Mouse (Mus musculus) hindbrain, embryonic 12.5 days (tissue): ENCODE measurements around the gene Tmem56. TPM values are rescaled to one million over a fixed set of nuclear protein-coding genes. Genes with fewer than 3 reads are reported as not detected.

Source experiments
- ATAC-seq: fragments of 200-750 bp; cut with Nextera tagmentation; 2 replicates; pipeline ENCODE4 v1.8.0; 2017; ENCODE audit warnings: moderate TSS enrichment; ENCODE audit not compliant: low FRiP score
- H3K27ac ChIP-seq: fragments of 300-500 bp; sonication (generic); 2 replicates; pipeline ENCODE4 v1.5.1; 2016; ENCODE audit warnings: mild to moderate bottlenecking
- H3K27me3 ChIP-seq: fragments of 300-500 bp; sonication (generic); 2 replicates; pipeline ENCODE4 v1.6.1; 2016; ENCODE audit warnings: mild to moderate bottlenecking
- H3K36me3 ChIP-seq: fragments of 300-500 bp; sonication (generic); 2 replicates; pipeline ENCODE4 v1.6.1; 2016; ENCODE audit warnings: mild to moderate bottlenecking
- H3K4me1 ChIP-seq: fragments of 300-500 bp; sonication (generic); 2 replicates; pipeline ENCODE4 v1.6.1; 2016
- H3K4me2 ChIP-seq: fragments of 300-500 bp; sonication (generic); replicated peaks from 2 replicates; pipeline ENCODE4 v1.6.1; 2016; ENCODE audit warnings: mild to moderate bottlenecking
- H3K4me3 ChIP-seq: fragments of 300-500 bp; sonication (generic); 2 replicates; pipeline ENCODE4 v1.5.1; 2016; ENCODE audit warnings: mild to moderate bottlenecking
- H3K9ac ChIP-seq: fragments of 300-500 bp; sonication (generic); 2 replicates; pipeline ENCODE4 v1.6.1; 2016; ENCODE audit warnings: mild to moderate bottlenecking, moderate library complexity
- H3K9me3 ChIP-seq: fragments of 300-500 bp; sonication (generic); replicated peaks from 2 replicates; pipeline ENCODE4 v1.6.1; 2016; ENCODE audit warnings: mild to moderate bottlenecking
- WGBS: fragments of 180-500 bp; shearing (Covaris S2); methylation state at CpG from one replicate; pipeline ENCODE4 v1.1.7; 2016; 5-methylcytosine and 5-hydroxymethylcytosine counted together
- polyA plus RNA-seq: library from polyadenylated mRNA; unstranded; fragments of >200 nt; fragmentation: Nextera tagmentation; extraction: Ambion mirVana; gene quantifications from 2 replicates; pipeline ENCODE4 v1.2.1, GENCODE M21; 2016

Gene Tmem56
- polyA plus RNA-seq, 1 experiment from 2014 or later: 1.2 TPM

DNA sequence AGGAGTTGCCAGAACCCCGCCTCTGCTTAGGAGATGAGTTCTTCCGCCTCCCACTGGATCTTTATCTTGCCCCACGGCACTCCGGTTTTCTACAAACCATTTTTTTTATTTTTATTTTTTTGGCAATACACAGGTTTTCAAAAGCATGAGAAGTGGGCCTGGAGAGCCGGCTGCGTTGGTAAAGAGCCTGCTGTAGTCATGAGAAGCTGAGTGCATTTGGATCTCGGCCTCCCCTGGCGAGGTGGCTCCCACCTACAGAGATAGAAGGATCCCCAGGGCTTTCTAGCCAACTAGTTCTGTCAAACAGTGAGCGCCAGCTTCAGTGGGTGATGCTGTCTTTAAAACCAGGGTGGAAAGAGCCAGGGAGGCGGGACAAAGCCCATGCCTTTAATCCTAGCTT is 25.5 kb downstream of the Tmem56 start:
- Histone ChIP-seq H3K4me3 (no peak overlapping the region), H3K9ac (no peak overlapping the region), H3K27ac (no peak overlapping the region), H3K4me2 (no peak overlapping the region), H3K36me3 (no peaks in the 10 kb centered on the region), H3K4me1 (no peaks in the 10 kb centered on the region), H3K9me3 (no peaks in the 10 kb centered on the region), H3K27me3 (peaks cover 31% of the 10 kb centered on the region)
- no peak for ATAC-seq
- 77% methylated on average over 10 of the region's 10 CpGs for WGBS

DNA sequence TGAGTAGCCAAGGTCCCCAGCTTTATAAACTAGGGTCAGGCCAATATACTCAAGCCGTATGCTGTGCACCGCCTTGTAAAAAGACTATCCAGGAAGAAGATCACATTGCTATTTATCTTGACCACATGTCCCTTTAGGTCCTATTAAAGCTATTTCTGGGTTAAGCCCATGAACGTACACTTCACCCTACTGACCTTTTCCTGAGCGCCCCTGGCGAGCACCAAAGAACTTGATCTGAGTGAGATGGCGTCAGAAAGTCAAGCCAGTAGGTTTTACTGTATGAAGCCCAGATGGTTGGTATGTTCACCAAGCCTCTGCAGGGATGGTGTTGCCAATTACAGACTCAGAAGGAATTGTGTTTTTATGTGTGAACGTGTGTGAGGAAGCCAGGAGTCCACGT is 26.8 kb downstream of the Tmem56 start:
- WGBS: 83% methylated on average over 8 of the region's 8 CpGs
- H3K27me3 ChIP-seq: peaks cover 21% of the 10 kb centered on the region

DNA sequence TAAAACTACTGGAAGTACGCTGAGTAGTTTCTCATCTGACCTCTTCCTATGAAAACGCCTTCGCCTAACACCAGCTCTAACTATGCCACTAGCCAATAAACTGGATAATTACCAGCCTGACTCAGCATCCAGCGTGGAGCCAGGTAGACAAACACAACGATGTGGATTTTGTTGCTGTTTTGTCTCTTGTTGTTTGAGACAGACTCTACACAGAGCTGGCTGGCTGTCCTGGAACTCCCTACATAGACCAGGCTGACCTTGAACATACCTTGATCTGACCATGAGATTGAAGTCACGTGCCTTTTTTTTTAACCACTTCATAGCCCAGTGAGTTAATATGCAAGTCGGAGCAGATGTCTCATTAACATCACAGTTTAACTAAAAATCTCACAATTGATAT is 27.4 kb downstream of the Tmem56 start:
- no peaks in the 10 kb centered on the region for H3K36me3 ChIP-seq
- 91% methylated on average over 7 of the region's 7 CpGs for WGBS
- H3K4me3 ChIP-seq: no peak overlapping the region
- no peak overlapping the region for H3K4me2 ChIP-seq
- H3K27ac ChIP-seq: no peak overlapping the region
- no peak overlapping the region for H3K9ac ChIP-seq
- no peaks in the 10 kb centered on the region for H3K4me1 ChIP-seq
- peaks cover 15% of the 10 kb centered on the region for H3K27me3 ChIP-seq
- H3K9me3 ChIP-seq: no peaks in the 10 kb centered on the region
- no peak for ATAC-seq

More for the DNA sequence above, 26.8 kb downstream of the Tmem56 start:
- Histone ChIP-seq H3K4me2 (no peak overlapping the region), H3K4me1 (no peaks in the 10 kb centered on the region), H3K36me3 (no peaks in the 10 kb centered on the region), H3K4me3 (no peak overlapping the region), H3K9ac (no peak overlapping the region), H3K9me3 (no peaks in the 10 kb centered on the region), H3K27ac (no peak overlapping the region)
- no peak for ATAC-seq

DNA sequence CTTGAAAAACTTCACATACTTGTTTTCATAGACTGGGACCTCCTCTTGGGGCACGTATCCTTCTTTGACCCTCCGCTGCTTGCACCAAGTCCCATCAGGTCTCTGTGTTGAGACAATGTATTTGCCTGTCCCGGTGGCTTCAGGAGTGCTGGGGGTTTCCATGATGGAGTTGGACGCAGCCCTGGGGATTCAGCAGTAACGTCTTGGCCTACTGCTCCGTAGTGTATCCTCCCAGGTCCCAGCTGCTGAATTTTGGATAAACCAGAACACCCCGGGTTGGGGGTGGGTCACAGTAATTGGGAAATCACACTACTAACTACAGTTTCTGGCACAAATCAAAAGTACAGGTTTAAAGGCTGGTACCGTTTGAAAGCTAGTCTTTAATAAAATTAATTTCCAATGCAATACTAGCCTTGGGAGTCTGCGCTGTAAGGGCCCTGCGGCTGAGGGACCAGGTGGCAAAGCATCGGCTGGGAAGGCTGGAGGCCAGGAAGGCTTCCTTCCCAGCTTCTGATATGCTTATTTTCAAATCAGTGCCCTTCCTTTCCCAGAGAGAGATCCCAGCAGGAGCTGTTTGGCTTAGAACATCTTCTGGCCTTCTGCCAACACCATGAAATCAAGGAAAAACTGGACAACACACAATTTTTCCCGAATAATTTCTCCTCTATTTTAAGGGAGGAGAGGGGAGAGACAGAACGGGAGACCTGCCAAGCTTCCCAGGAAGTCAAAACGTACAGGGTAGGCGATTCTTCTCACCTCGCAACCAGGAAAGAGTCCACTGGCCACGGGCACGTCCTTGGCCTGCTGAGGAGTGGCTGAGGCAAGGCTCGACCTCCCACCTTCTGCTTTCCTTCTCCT is 32.1 kb downstream of the Tmem56 start:
- Histone ChIP-seq H3K9ac (no peak overlapping the region), H3K4me3 (no peak overlapping the region), H3K36me3 (no peaks in the 10 kb centered on the region), H3K27me3 (no peaks in the 10 kb centered on the region), H3K4me1 (no peaks in the 10 kb centered on the region), H3K27ac (no peak overlapping the region), H3K4me2 (no peak overlapping the region), H3K9me3 (no peaks in the 10 kb centered on the region)
- no peak for ATAC-seq
- WGBS: 80% methylated on average over 19 of the region's 19 CpGs

DNA sequence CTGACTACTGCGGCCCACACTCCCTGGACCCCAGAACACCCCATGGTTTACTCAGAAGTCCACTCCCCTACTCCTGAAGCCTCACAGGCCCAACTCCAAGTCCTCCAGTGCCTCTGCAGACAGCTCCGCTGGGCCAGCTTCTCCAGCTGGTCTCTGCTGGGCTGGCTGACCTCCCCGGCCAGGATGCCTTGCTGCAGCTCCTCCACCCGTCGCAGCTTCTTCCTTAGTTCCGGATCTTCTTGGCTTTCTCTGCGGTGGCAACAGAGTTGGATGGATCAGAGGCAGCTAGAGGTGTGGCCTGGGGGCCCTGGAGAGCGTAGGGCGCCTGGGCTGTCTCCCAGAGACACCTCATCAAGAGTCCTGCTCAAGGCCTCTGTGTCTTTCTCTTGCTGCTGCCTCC is 32.9 kb downstream of the Tmem56 start:
- Histone ChIP-seq H3K4me1 (no peaks in the 10 kb centered on the region), H3K27ac (no peak overlapping the region), H3K9me3 (no peaks in the 10 kb centered on the region), H3K4me3 (no peak overlapping the region), H3K36me3 (no peaks in the 10 kb centered on the region), H3K9ac (no peak overlapping the region), H3K27me3 (no peaks in the 10 kb centered on the region), H3K4me2 (no peak overlapping the region)
- WGBS: 92% methylated on average over 9 of the region's 9 CpGs
- ATAC-seq: no peak

DNA sequence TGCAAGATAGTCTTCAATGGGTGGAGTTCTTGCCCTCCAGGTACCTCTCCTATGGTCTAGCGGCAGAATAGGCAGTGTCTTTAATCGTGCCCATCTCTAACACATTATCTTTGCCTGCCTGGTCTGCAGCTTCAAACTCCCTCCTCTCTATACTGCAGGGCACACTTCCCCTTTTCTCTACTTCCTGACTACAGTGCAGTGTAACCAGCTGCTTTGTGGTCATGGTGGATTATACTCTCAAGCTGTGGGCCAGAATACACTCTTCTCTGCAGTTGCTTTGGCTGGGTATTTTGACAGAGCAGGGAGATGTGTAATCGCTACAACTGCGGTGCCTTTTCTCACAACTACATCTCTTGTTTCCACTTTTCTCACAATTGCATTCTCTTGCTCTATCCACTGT is 40.0 kb downstream of the Tmem56 start:
- Histone ChIP-seq H3K27ac (no peak overlapping the region), H3K9me3 (no peaks in the 10 kb centered on the region), H3K4me1 (peaks cover 9% of the 10 kb centered on the region), H3K4me2 (no peak overlapping the region), H3K9ac (no peak overlapping the region), H3K36me3 (no peaks in the 10 kb centered on the region), H3K4me3 (no peak overlapping the region), H3K27me3 (no peaks in the 10 kb centered on the region)
- ATAC-seq: no peak
- 70% methylated on average over 4 of the region's 4 CpGs for WGBS

DNA sequence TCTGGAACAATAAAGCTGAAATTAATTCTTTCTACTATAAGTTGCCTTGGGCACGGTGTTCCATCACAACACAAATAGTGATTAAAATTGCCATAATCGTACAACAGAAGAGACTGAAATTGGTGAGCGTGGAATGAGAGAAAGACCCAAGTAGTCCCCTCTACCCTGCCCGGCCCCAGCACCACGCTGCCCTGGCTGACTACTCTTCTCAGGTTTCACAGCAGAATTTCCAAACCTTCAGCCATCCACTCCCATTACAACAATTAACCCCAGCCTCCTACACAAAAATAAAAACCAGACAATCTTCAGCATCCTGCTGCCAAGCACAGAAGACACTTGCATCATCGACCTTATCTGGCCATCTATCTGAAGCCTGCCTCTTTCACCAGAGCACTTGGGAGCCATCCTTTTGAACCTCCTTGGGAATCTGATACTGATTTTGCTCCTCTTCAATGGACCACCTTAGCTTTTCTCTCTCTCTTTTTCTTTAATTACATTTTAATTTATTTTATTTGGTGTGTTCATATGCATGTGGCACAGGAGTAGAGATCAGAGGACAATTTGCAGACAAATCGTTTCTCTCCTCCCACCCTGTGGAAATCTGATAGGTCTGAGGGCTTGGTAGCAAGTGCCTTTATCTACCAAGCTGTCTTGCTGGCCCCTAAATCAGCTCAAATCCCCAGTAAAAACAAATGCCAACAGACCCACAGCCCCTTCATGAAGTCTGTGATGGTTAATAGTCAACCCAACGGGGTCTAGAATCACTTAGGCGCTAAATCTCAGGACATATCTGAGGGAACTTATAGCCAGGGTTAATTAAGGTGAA is 40.6 kb downstream of the Tmem56 start:
- 71% methylated on average over 9 of the region's 9 CpGs for WGBS
- no peak overlapping the region for H3K9ac ChIP-seq
- no peak overlapping the region for H3K4me2 ChIP-seq
- H3K4me1 ChIP-seq: peaks cover 9% of the 10 kb centered on the region
- H3K9me3 ChIP-seq: no peaks in the 10 kb centered on the region
- H3K27me3 ChIP-seq: no peaks in the 10 kb centered on the region
- no peak overlapping the region for H3K4me3 ChIP-seq
- no peak for ATAC-seq
- H3K27ac ChIP-seq: no peak overlapping the region
- H3K36me3 ChIP-seq: no peaks in the 10 kb centered on the region

DNA sequence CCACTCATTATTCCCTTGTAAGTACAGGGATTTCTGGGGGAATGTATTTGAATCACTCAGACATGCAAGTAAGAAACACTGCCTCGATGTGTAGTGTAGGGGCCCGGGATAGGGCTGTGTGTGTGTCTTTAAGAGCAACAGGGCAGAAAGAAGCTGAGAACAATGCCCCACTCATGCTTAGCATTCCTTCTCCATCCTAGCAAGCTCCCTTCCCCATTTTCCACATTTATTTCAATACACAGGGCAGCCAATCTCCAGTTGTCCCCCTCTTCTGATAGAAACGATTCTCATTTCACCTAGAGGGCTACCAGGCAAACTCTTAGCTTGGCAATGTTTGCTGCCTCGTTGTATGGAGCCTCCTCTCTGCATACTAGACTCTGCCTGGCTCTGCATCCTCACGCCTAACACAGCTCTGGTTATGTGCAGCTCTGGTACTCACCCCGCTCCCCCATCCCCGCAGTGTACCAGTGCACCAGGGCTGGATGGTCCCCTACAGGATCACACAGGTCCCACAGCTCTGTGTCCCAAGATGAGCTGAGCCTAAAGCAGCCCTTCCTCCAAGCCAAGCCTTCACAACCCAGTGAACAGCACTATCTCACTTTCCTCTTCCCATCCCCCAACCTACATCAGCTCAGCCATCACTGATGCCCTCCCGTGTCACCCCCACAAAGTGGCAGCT is 42.4 kb downstream of the Tmem56 start:
- H3K9ac ChIP-seq: no peak overlapping the region
- no peaks in the 10 kb centered on the region for H3K36me3 ChIP-seq
- no peaks in the 10 kb centered on the region for H3K9me3 ChIP-seq
- 30% methylated on average over 8 of the region's 8 CpGs for WGBS
- 0 out of 2 replicates have a peak overlapping the region, but pooled peaks have one; percentile 19 for H3K27ac ChIP-seq
- ATAC-seq: peak; percentile 82
- H3K4me2 ChIP-seq: no peak overlapping the region
- H3K4me3 ChIP-seq: no peak overlapping the region
- H3K4me1 ChIP-seq: peaks cover 9% of the 10 kb centered on the region
- H3K27me3 ChIP-seq: no peaks in the 10 kb centered on the region

DNA sequence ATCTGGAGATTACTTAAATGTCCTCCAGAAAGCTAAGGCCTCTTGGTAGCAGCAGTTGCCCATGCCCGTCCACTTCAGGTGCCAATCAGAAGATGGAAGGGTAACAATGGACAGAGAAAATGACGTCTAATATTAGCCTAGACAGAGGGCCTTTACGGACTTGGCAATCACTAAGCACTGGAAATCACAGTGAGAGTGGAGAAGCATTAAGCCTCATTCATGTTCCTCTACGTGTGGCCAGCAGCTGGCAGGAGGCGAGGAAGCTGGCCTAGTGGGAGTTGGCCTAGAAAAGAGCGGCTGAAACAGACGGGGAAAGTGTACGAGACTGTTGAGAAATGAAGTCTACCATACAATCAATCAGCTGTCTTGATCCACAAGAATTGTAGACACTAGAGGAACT is 43.8 kb downstream of the Tmem56 start:
- WGBS: 58% methylated on average over 8 of the region's 8 CpGs
- Histone ChIP-seq H3K4me2 (no peak overlapping the region), H3K27me3 (no peaks in the 10 kb centered on the region), H3K4me3 (no peak overlapping the region), H3K27ac (no peak overlapping the region), H3K4me1 (peaks cover 9% of the 10 kb centered on the region), H3K36me3 (no peaks in the 10 kb centered on the region), H3K9me3 (no peaks in the 10 kb centered on the region), H3K9ac (no peak overlapping the region)
- ATAC-seq: no peak

DNA sequence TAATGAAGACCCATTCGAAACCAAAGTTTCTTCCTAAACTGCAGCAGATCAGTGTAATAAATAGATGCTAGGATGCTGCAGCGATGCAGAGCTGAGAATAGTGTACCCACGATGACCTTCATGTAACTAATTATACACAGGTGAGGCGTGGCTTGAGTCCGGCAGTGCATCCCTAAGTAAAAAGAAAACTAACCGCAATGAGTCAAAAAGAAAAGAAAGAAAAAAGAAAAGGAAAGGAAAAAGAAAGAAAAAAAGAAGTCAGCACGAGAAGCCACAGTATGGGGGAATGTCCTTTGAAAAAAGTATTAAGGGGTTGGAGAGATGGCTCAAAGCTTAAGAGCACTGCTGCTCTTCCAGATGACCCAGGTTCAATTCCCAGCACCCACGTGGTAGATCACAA is 58.1 kb downstream of the Tmem56 start:
- H3K9ac ChIP-seq: no peak overlapping the region
- H3K9me3 ChIP-seq: no peaks in the 10 kb centered on the region
- H3K4me2 ChIP-seq: no peak overlapping the region
- ATAC-seq: no peak
- 88% methylated on average over 8 of the region's 8 CpGs for WGBS
- H3K27ac ChIP-seq: no peak overlapping the region
- H3K36me3 ChIP-seq: no peaks in the 10 kb centered on the region
- H3K27me3 ChIP-seq: no peaks in the 10 kb centered on the region
- no peaks in the 10 kb centered on the region for H3K4me1 ChIP-seq
- no peak overlapping the region for H3K4me3 ChIP-seq

DNA sequence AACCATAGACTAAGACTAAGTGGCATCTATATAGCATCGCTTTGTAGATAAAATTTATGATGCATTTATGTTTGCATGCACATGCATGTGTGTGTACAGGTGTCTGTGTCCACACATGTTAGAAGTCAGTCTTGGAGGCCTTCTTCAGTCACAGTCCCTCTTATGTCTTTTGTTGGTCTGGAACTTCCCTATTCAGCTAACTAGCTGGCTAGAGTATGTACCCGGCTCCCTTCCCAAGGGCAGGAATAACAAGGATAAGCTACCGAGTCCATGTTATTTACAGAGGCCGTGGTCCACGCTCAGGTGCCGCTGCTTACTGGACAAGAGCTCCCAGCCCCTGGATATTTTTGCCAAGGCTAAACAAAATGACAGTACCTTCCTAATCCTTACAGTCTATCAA is 58.7 kb downstream of the Tmem56 start:
- Histone ChIP-seq H3K27me3 (no peaks in the 10 kb centered on the region), H3K4me1 (no peaks in the 10 kb centered on the region)

DNA sequence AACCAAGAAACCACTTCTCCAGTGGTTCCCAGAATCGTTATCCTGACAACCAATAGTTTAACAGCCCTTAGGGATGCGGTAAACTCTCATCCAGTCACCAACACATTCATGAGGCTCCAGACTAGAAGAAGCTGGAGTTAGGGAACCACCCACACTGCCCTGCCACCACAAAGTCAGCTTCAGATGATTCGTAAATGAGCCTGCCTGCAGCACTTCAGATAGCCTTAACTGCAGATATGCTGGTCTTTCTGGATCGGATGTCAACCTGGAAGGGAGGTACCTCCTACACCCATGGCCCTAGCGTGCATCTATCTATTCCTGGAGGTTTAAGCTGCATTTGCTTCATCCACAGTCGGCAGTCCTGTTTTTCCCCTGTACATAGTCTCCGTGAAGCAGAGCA is 60.9 kb downstream of the Tmem56 start:
- Histone ChIP-seq H3K36me3 (no peaks in the 10 kb centered on the region), H3K4me2 (no peak overlapping the region), H3K4me1 (no peaks in the 10 kb centered on the region), H3K27ac (no peak overlapping the region), H3K27me3 (no peaks in the 10 kb centered on the region), H3K9me3 (no peaks in the 10 kb centered on the region), H3K4me3 (no peak overlapping the region), H3K9ac (no peak overlapping the region)
- ATAC-seq: no peak
- WGBS: 82% methylated on average over 7 of the region's 7 CpGs

More for the DNA sequence above, 58.7 kb downstream of the Tmem56 start:
- Histone ChIP-seq H3K27ac (no peak overlapping the region), H3K4me2 (no peak overlapping the region), H3K9me3 (no peaks in the 10 kb centered on the region), H3K9ac (no peak overlapping the region), H3K4me3 (no peak overlapping the region), H3K36me3 (no peaks in the 10 kb centered on the region)
- WGBS: 92% methylated on average over 6 of the region's 6 CpGs
- no peak for ATAC-seq
